Mouse (Mus musculus) MEL (cell line): ENCODE measurements at regions not wholly inside any gene's neighbourhood (a gene's known extent, or its start where the extent isn't known, plus 50 kb on each side); places are given as distances from the start of the nearest gene placed in this dataset.

Experiments
- KAT2A ChIP-seq: conservative IDR thresholded peaks from 2 replicates; pipeline ENCODE4 v1.6.1; 2012; ENCODE audit warnings: low read depth, low read length, improper control_type of control experiment, inconsistent platforms
- POLR2A ChIP-seq, 2 experiments: IDR thresholded peaks; 2 replicates each; pipeline ENCODE4 v1.6.1; 2011 to 2012; ENCODE audit warnings: low read length in 2 of 2, mild to moderate bottlenecking in 2 of 2, control low read depth in 1 of 2, improper control_type of control experiment in 1 of 2, low read depth in 1 of 2, moderate library complexity in 1 of 2; ENCODE audit not compliant: control insufficient read depth in 1 of 2, insufficient read depth in 1 of 2, poor library complexity in 1 of 2
- SMC3 ChIP-seq: IDR thresholded peaks from 2 replicates; pipeline ENCODE4 v1.6.1; 2011; ENCODE audit warnings: low read depth, low read length, improper control_type of control experiment
- TBP ChIP-seq: IDR thresholded peaks from 2 replicates; pipeline ENCODE4 v1.8.0; 2011; ENCODE audit warnings: low read depth, low read length, improper control_type of control experiment
- UBTF ChIP-seq: IDR thresholded peaks from 2 replicates; pipeline ENCODE4 v1.6.1; 2012; ENCODE audit warnings: low read depth, mild to moderate bottlenecking, inconsistent platforms, low read length, improper control_type of control experiment, moderate library complexity, borderline replicate concordance; ENCODE audit not compliant: insufficient read depth
- ZKSCAN1 ChIP-seq: IDR thresholded peaks from 2 replicates; pipeline ENCODE4 v1.6.1; 2012; ENCODE audit warnings: low read depth, mild to moderate bottlenecking, inconsistent platforms, low read length, improper control_type of control experiment, moderate library complexity
- ZNF384 ChIP-seq: IDR thresholded peaks from 2 replicates; pipeline ENCODE4 v1.6.1; 2012; ENCODE audit warnings: low read depth, mild to moderate bottlenecking, inconsistent platforms, low read length, improper control_type of control experiment

- TF ChIP-seq TBP = no peak
- TF ChIP-seq SMC3 = no peak
- no peak for TF ChIP-seq POLR2A (IDR thresholded peaks at IDR 0.05; ENCODE audit: control insufficient read depth in 1 of 2, insufficient read depth in 1 of 2, low read depth in 1 of 2, low read length in 2 of 2, poor library complexity in 1 of 2)
- no peak for TF ChIP-seq UBTF
- TF ChIP-seq ZKSCAN1 = no peak
- TF ChIP-seq KAT2A = no peak
- no peak for TF ChIP-seq ZNF384
Observed at GRCm38 (mm10) chr13:48115890-48116289, 145.1 kb upstream of the Id4 start.
